Mouse (Mus musculus): Measurements from ENCODE around the gene Cpsf3.

DNA sequence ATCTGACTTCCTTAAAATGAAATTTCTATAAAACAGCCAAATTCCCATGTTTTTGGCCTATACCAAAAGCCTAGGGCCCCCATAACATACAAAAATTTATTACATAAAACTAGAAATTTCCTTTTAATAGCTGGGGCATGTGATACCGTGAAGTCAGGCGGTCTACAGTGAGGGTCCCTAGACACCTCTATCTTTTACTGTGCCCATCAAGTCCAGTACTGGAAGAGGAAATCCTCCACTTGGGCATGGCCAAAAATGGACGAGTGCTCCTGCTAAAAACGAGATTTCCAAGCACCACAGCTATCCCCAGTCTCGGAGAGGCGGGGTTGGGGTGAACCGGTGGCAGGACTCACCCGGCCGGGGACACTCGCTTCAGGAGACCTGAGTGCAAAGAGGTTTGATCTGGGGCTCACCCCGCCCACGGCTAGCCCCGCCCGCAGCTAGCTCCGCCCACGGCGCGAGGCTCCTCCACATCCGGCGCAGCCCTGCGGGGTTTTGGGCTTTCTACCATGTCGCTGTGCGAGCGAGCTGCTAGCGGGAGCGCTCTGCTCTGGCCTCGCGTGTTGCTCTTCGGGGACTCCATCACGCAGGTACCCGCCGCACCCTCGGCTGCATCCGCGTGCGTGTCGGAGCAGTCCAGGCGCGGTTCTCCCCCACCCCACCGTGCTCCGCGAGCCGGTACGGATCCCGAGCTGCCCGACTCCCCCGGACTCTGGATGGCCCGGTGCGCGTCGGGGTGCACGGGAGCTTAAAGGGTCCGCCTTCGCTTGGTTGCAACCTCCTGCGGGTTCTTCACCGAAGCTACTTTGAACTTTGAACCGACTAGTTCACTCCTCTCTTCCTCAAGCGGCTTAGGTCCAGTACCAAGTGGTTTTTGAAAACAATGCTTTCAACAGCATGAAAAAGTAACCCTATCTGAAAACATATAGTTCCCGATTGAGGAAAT, 31.0 kb downstream of the Cpsf3 start, which contains the start of gene Iah1:
- peak; percentile 67; the same call in 1 of the 2 replicates for TF ChIP-seq POLR2A (IDR thresholded peaks at IDR 0.05; ENCODE audit: extremely low read depth, insufficient read depth, low read length)
- TF ChIP-seq CTCF (IDR thresholded peaks at IDR 0.05; ENCODE audit: extremely low read depth, insufficient read depth, low read length) = no peak

Measured in cortical plate, adult 2 months (tissue).